Mouse (Mus musculus) limb, embryonic 14.5 days (tissue): ENCODE results near the gene Sp6. TPM values are rescaled to one million over a fixed set of nuclear protein-coding genes. Genes with fewer than 3 reads are reported as not detected.

Experiments used
- ATAC-seq: fragments of 200-750 bp; cut with Nextera tagmentation; 2 replicates; pipeline ENCODE4 v1.8.0; 2017; ENCODE audit warnings: low read depth, moderate number of reproducible peaks, moderate TSS enrichment; ENCODE audit not compliant: low FRiP score
- DNase-seq: peaks from one replicate; pipeline ENCODE4 v3.0.0-alpha.2; 2015; ENCODE audit warnings: low spot score
- H3K27ac ChIP-seq: fragments of 300-500 bp; sonication (generic); replicated peaks from 2 replicates; pipeline ENCODE4 v1.5.1; 2014; ENCODE audit warnings: low read depth, mild to moderate bottlenecking, low read length, moderate library complexity, mixed read lengths
- H3K27me3 ChIP-seq: fragments of 300-500 bp; sonication (generic); 2 replicates; pipeline ENCODE4 v1.6.1; 2014; ENCODE audit warnings: low read length, mixed read lengths; ENCODE audit not compliant: control insufficient read depth, insufficient read depth
- H3K36me3 ChIP-seq: fragments of 300-500 bp; sonication (generic); 2 replicates; pipeline ENCODE4 v1.6.1; 2014; ENCODE audit warnings: mild to moderate bottlenecking, low read length, moderate library complexity, mixed read lengths; ENCODE audit not compliant: control insufficient read depth, insufficient read depth
- H3K4me1 ChIP-seq: fragments of 300-500 bp; sonication (generic); 2 replicates; pipeline ENCODE4 v1.6.1; 2014; ENCODE audit warnings: antibody characterized with exemption, low read length, mixed read lengths; ENCODE audit not compliant: control insufficient read depth, insufficient read depth
- H3K4me2 ChIP-seq: fragments of 300-500 bp; sonication (generic); replicated peaks from 2 replicates; pipeline ENCODE4 v1.6.1; 2014; ENCODE audit warnings: low read depth, mild to moderate bottlenecking, low read length, moderate library complexity; ENCODE audit not compliant: severe bottlenecking
- H3K4me3 ChIP-seq: fragments of 300-500 bp; sonication (generic); replicated peaks from 2 replicates; pipeline ENCODE4 v1.5.1; 2014; ENCODE audit warnings: low read length
- H3K9ac ChIP-seq: fragments of 300-500 bp; sonication (generic); 2 replicates; pipeline ENCODE4 v1.6.1; 2014; ENCODE audit warnings: mild to moderate bottlenecking, low read depth, low read length, moderate library complexity; ENCODE audit not compliant: severe bottlenecking
- H3K9me3 ChIP-seq: fragments of 300-500 bp; sonication (generic); 2 replicates; pipeline ENCODE4 v1.6.1; 2016; ENCODE audit warnings: low read length; ENCODE audit not compliant: control insufficient read depth
- POLR2A ChIP-seq: fragments of 200-500 bp; IDR thresholded peaks from 2 replicates; pipeline ENCODE4 v1.8.0; 2012; ENCODE audit warnings: inconsistent platforms, mild to moderate bottlenecking, moderate library complexity, borderline replicate concordance; ENCODE audit not compliant: insufficient read depth, insufficient read length; ENCODE audit errors: extremely low read depth
- WGBS: fragments of 180-500 bp; shearing (Covaris S2); extraction: QIAGEN DNeasy Blood & Tissue Kit; methylation state at CpG from one replicate; pipeline ENCODE4 v1.1.7; 2014; 5-methylcytosine and 5-hydroxymethylcytosine counted together
- polyA plus RNA-seq, 2 experiments: library from polyadenylated mRNA; depleted of rRNA in 1 of 2; stranded (reverse) in 1 of 2; unstranded in 1 of 2; fragments of >200 nt; fragmentation: Nextera tagmentation in 1 of 2; extraction: Ambion mirVana in 1 of 2; gene quantifications; 2 replicates each; pipeline versions ENCODE4 v1.2.1 to v1.2.3; 2012 to 2014

Sp6 gene
- polyA plus RNA-seq, 2 experiments = 4.5 to 5.6 TPM

DNA sequence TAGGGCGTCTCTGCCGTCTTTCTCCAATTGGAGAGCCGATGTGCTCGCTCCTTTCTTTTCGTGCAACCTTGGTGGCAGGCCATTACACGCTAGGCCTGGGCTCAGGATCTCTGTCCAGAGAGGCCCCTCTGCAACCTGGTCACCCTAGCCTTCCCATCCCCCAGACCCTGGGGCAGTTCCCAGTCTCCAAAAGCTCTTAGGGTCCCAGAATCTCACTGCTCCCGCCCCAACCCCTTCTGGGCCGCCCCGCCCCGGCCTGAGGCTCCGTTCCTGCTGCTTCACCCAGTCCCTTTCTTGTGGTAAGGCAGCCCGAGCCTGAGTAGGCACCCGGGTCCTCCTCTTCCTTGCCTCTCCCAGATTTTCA, 6.1 kb downstream of the Sp6 start:
- Histone ChIP-seq H3K4me2 (peak overlapping the region; percentile 66; the same call in 1 of the 2 replicates), H3K9ac (no peak overlapping the region), H3K9me3 (no peaks in the 10 kb centered on the region), H3K27me3 (peaks cover 80% of the 10 kb centered on the region), H3K36me3 (no peaks in the 10 kb centered on the region), H3K4me1 (peaks cover 9% of the 10 kb centered on the region; the same call in 1 of the 2 replicates), H3K4me3 (peak overlapping the region; percentile 41; the same call in 1 of the 2 replicates), H3K27ac (no peak overlapping the region)
- DNase-seq (no peak), ATAC-seq (no peak)
- 5% methylated on average over 11 of the region's 13 CpGs for WGBS
- TF ChIP-seq POLR2A = no peak

DNA sequence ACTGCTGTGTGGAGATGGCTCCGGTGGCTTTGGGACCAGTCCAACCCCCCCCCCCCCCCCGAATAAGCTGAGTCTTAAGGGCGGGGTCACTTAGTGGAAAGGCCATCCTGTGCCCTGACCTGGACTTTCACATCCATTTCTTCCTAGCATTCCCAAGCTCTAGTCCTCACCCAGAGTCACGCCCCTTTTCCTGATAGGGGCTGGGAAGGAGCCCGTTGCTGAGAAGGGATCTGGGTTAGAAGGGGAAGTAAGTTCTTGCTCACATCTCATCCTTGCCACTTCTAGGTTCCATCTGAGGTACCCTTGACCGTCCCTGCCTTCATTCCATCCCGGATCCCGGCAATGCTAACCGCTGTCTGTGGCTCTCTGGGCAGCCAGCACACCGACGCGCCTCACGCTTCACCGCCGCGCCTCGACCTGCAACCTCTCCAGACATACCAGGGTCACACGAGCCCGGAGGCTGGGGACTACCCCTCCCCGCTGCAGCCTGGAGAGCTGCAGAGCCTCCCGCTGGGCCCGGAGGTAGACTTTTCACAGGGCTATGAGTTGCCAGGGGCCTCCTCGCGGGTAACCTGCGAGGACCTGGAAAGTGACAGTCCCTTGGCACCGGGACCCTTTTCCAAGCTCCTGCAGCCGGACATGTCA, 8.0 kb downstream of the Sp6 start:
- peaks cover 72% of the 10 kb centered on the region for H3K27me3 ChIP-seq
- ATAC-seq (no peak), DNase-seq (no peak)
- no peak for TF ChIP-seq POLR2A
- peak overlapping the region; percentile 46 for H3K4me3 ChIP-seq
- WGBS = 3% methylated on average over 26 of the region's 27 CpGs
- no peak overlapping the region for H3K27ac ChIP-seq
- no peaks in the 10 kb centered on the region for H3K9me3 ChIP-seq
- peaks cover 15% of the 10 kb centered on the region for H3K4me1 ChIP-seq
- no peaks in the 10 kb centered on the region for H3K36me3 ChIP-seq
- peak overlapping the region; percentile 76 for H3K4me2 ChIP-seq
- no peak overlapping the region for H3K9ac ChIP-seq

GRCm38 (mm10) chr11:97021873-97022484, 8.8 kb downstream of the Sp6 start:
- H3K4me3 ChIP-seq = peak overlapping the region; percentile 46
- peak overlapping the region; percentile 54 for H3K9ac ChIP-seq
- ATAC-seq (peak; percentile 35; the same call in 1 of the 2 replicates), DNase-seq (peak; percentile 55)
- H3K27me3 ChIP-seq = peaks cover 64% of the 10 kb centered on the region
- 2% methylated on average over 47 of the region's 50 CpGs for WGBS
- H3K9me3 ChIP-seq = no peaks in the 10 kb centered on the region
- H3K27ac ChIP-seq = no peak overlapping the region
- TF ChIP-seq POLR2A = no peak
- H3K4me2 ChIP-seq = peak overlapping the region; percentile 76
- no peaks in the 10 kb centered on the region for H3K36me3 ChIP-seq
- H3K4me1 ChIP-seq = peaks cover 15% of the 10 kb centered on the region

- 42% methylated on average over 10 of the region's 10 CpGs for WGBS
- TF ChIP-seq POLR2A = no peak
- Histone ChIP-seq H3K4me1 (peaks cover 15% of the 10 kb centered on the region), H3K4me3 (no peak overlapping the region), H3K4me2 (no peak overlapping the region; the same call in 1 of the 2 replicates), H3K27me3 (peaks cover 38% of the 10 kb centered on the region), H3K27ac (no peak overlapping the region), H3K9ac (no peak overlapping the region; the same call in 1 of the 2 replicates), H3K36me3 (no peaks in the 10 kb centered on the region), H3K9me3 (no peaks in the 10 kb centered on the region)
- no peak for ATAC-seq
- no peak for DNase-seq
Measured at GRCm38 (mm10) chr11:97024977-97025376, 11.8 kb downstream of the Sp6 start.

- peak overlapping the region; percentile 49 for H3K27ac ChIP-seq
- peak overlapping the region; percentile 40; the same call in 1 of the 2 replicates for H3K9ac ChIP-seq
- H3K36me3 ChIP-seq = no peaks in the 10 kb centered on the region
- no peak for TF ChIP-seq POLR2A
- H3K4me2 ChIP-seq = peak overlapping the region; percentile 66
- peak overlapping the region; percentile 31 for H3K4me3 ChIP-seq
- peaks cover 30% of the 10 kb centered on the region for H3K27me3 ChIP-seq
- no peaks in the 10 kb centered on the region for H3K9me3 ChIP-seq
- WGBS = 4% methylated on average over 17 of the region's 17 CpGs
- peak; percentile 85 for DNase-seq
- peak; percentile 69 for ATAC-seq
- H3K4me1 ChIP-seq = peaks cover 20% of the 10 kb centered on the region
Measured at GRCm38 (mm10) chr11:97025721-97026344, 12.6 kb downstream of the Sp6 start.
